Mouse (Mus musculus) cerebellum, postnatal 36 days (tissue): Measurements from ENCODE around the gene Focad.
A peak's percentile ranks its signal among the peaks of the same experiment; 100 is the strongest.

Experiments used
- DNase-seq, 2 experiments: peaks; one replicate each; pipeline ENCODE4 v3.0.0; 2021 to 2022; ENCODE audit warnings: mixed read lengths in 2 of 2

Focad gene

GRCm38 (mm10) chr4:88157644-88158043, 63.2 kb downstream of the Focad start:
- DNase-seq, result no peak

GRCm38 (mm10) chr4:88159256-88159655, 64.8 kb downstream of the Focad start:
- no peak for DNase-seq

- DNase-seq, result no peak
Observed at GRCm38 (mm10) chr4:88159700-88160099, 65.3 kb downstream of the Focad start.

GRCm38 (mm10) chr4:88163511-88164247, 69.2 kb downstream of the Focad start:
- DNase-seq, result no peak

- DNase-seq, result peak; percentile 48 to 51
Observed at GRCm38 (mm10) chr4:88167008-88167862, 72.8 kb downstream of the Focad start.

GRCm38 (mm10) chr4:88175058-88175974, 80.9 kb downstream of the Focad start:
- DNase-seq, result no peak

GRCm38 (mm10) chr4:88179296-88179695, 84.9 kb downstream of the Focad start:
- DNase-seq, result no peak

GRCm38 (mm10) chr4:88184293-88184692, 89.9 kb downstream of the Focad start:
- no peak for DNase-seq

GRCm38 (mm10) chr4:88185872-88186426, 91.5 kb downstream of the Focad start:
- no peak for DNase-seq

GRCm38 (mm10) chr4:88187649-88188048, 93.2 kb downstream of the Focad start:
- no peak for DNase-seq

- DNase-seq, result no peak
Observed at GRCm38 (mm10) chr4:88189495-88189894, 95.1 kb downstream of the Focad start.

GRCm38 (mm10) chr4:88194256-88194655, 99.8 kb downstream of the Focad start:
- no peak for DNase-seq

GRCm38 (mm10) chr4:88195898-88196495, 101.6 kb downstream of the Focad start:
- DNase-seq, result peak; percentile 70 to 80

GRCm38 (mm10) chr4:88196500-88196912, 102.1 kb downstream of the Focad start:
- peak; percentile 24 to 46 for DNase-seq

- DNase-seq, result no peak
Observed at GRCm38 (mm10) chr4:88197244-88197643, 102.8 kb downstream of the Focad start.

- no peak for DNase-seq
Observed at GRCm38 (mm10) chr4:88199186-88199585, 104.8 kb downstream of the Focad start.

GRCm38 (mm10) chr4:88201047-88201446, 106.6 kb downstream of the Focad start:
- DNase-seq, result no peak

- DNase-seq, result no peak
Observed at GRCm38 (mm10) chr4:88208676-88209075, 114.2 kb downstream of the Focad start.

GRCm38 (mm10) chr4:88209351-88209814, 115.0 kb downstream of the Focad start:
- peak; percentile 61 to 64 for DNase-seq

GRCm38 (mm10) chr4:88210602-88211001, 116.2 kb downstream of the Focad start:
- no peak for DNase-seq

- no peak for DNase-seq
Observed at GRCm38 (mm10) chr4:88211200-88211885, 116.9 kb downstream of the Focad start.
